Mouse (Mus musculus): ENCODE data around the gene Pex11b. TPM values are rescaled to one million over a fixed set of nuclear protein-coding genes. Genes with fewer than 3 reads are reported as not detected.
"Not testable (repeated sequence)": the region's sequence is repeated elsewhere in the genome, so short reads cannot be mapped to it uniquely, and the experiment has no call there.

The Pex11b gene
- polyA plus RNA-seq, 2 experiments from 2014 or later, result 56.4 to 70.5 TPM

DNA sequence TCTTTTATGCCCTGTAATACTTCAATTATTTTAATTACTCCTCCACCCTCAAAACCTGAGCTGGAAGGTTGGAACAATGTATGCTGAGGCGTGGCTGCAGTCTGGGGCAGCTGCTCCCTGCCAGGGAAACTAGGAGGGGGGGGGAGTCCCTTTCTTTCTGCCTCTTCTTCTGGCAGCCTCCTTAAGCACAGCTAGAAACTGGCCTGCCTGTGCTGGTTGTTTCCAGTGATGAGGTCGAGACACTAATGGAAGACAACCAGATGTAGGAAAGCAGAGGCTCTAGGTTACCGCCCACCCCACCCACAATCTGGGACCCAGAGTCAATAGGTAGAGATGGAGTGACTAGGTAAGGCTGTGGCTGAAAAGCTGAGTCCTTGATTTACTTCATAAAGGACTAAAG, 40.5 kb downstream of the Pex11b start:
- ATAC-seq, result no peak

DNA sequence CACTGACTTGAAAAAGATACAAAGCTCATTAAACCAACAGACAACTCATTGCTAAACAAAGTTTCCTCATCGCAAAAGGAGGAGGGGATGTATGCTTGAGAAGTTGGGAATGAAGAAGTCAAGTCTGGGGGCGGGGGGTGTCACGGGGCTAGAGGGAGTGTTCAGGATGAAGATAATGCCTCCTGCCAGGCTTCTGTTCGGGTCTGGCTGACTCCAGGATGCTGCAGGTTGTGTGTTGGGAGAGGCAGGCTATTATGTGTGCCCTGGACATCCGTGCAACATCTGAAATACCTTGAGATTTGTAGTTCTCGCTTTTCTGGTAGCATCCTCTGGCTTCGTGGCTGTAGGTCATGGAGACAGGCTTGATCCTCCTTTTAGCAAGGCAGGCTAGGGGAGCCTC, 43.3 kb downstream of the Pex11b start:
- no peak for ATAC-seq

DNA sequence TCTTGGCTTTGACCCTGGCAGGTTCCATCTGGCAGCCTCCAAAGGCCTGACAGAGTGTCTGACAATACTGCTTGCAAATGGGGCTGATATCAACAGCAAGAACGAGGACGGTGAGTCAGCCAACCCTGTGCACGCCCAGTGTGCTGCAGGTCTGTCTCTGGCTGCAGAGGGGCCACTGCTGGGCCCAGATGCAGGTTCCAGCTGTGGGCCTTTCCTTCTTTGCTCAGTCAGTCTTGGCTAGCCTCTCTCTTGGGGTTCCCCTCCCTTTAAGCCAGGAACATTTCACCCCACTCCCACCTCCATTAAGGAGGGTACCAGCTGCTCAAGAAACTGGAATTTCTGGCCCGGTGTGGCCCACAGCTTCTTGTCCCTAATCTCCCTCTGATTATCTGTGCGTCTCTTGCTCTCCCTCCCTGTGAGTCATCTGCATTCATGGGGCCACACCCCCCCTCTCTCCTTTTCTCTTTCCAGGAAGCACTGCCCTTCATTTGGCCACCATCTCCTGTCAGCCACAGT, 44.0 kb downstream of the Pex11b start:
- ATAC-seq, result no peak

DNA sequence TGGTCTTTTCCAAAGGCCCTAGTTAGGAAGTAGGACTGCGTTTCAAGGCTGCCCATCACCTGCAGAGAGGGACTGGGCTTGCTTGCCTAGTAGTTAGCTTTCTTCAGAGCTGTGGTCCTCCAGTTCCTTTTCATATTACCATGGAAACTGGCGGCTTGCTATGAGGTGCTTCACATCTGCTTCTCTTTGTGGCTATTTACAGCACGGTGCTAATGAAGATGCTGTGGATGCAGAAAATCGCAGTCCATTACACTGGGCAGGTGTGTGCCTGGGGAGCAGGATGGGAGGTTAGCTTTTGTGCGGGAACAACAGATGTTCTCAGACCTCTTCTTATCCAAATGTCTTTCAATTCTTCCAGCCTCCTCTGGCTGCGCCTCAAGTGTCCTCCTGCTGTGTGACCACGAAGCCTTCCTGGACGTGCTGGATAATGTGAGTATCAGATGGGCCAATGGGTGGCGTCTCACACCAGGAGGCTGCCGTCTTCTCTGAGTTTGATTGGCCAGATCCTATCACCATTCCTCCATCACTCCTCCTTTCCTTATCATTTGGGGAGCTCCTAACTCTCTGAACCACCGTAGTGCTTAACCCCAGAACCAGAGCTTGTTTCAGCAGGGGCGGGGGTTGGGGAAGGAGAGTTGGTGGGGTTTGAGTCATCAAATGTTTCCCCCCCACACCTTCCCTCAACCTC, 45.2 kb downstream of the Pex11b start:
- ATAC-seq, result no peak

DNA sequence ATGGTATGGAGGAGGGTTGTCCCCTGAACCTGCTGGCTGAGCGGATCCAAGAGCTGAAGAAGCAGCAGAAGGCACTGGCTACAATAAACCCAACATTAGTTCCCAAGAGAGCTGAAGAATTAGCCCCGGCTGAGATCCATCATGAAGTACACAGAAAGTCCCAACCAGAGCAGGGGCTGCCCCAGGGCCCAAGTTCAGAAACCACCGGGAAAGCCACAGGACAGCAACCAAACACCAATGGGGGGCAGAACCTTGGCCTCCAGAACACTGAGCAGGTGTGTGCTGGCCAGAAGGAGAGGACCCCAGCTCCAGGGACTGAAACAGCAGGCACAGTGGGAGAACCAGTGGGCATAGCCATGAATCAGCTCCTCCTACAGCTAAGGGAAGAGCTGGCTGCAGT, 48.3 kb downstream of the Pex11b start:
- no peak for ATAC-seq

- ATAC-seq, result no peak
Measured at GRCm38 (mm10) chr3:96684151-96684821, 49.1 kb downstream of the Pex11b start.

- no peak for ATAC-seq
Measured at GRCm38 (mm10) chr3:96684822-96685156, 49.6 kb downstream of the Pex11b start.

GRCm38 (mm10) chr3:96686057-96686456, 50.9 kb downstream of the Pex11b start:
- ATAC-seq, result not testable (repeated sequence)

- ATAC-seq, result no peak
Measured at GRCm38 (mm10) chr3:96688854-96689253, 53.7 kb downstream of the Pex11b start.

DNA sequence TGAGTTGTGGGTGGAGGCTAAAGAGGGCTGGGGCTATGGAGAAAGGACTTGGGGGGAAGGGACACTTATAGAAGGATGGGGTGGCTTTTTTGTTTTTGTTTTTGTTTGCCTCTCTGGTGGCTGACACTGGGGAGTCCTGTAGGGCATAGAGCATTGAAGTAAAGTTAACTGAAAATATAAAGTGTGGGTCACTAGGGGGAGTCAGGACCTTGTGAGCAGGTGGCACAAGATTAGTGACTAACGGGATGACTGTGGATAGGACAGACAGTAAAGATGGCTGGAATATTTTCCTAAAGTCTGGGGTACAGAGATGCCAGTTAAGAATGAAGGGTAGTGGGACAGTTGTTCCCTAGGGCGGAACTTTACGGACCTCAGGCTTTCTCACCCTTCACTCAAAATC, 55.1 kb downstream of the Pex11b start:
- ATAC-seq, result no peak

GRCm38 (mm10) chr3:96692506-96692905, 57.3 kb downstream of the Pex11b start:
- ATAC-seq, result no peak

- ATAC-seq, result no peak
Measured at GRCm38 (mm10) chr3:96693579-96693978, 58.4 kb downstream of the Pex11b start.

Other genes starting within 250 kb of the Pex11b start
- gene BC107364, start 183.1 kb upstream of the Pex11b start, polyA plus RNA-seq (2017; shearing (Covaris generic)), result not detected
- gene Hfe2, start 110.2 kb upstream of the Pex11b start, polyA plus RNA-seq (2017; shearing (Covaris generic)), result under 1 TPM in 1 of 2 experiments, not detected in 1; 0.22 TPM
- gene Txnip, start 77.4 kb upstream of the Pex11b start, polyA plus RNA-seq (2017; shearing (Covaris generic)), result 100 to 1,000 TPM; 376 to 396 TPM
- 1 to 10 TPM; 1.5 to 2.0 TPM for gene Gm16253, start 58.4 kb upstream of the Pex11b start, polyA plus RNA-seq (2017; shearing (Covaris generic))
- gene Polr3gl, start 41.2 kb upstream of the Pex11b start, polyA plus RNA-seq (2017; shearing (Covaris generic)), result 10 to 100 TPM; 40.6 to 51.4 TPM
- gene Ankrd34a, start 38.7 kb upstream of the Pex11b start, polyA plus RNA-seq (2017; shearing (Covaris generic)), result not detected
- gene Lix1l, start 34.2 kb upstream of the Pex11b start, polyA plus RNA-seq (2017; shearing (Covaris generic)), result under 1 TPM; 0.41 to 0.77 TPM
- gene Rbm8a, start 5.4 kb upstream of the Pex11b start, polyA plus RNA-seq (2017; shearing (Covaris generic)), result 100 to 1,000 TPM; 102 to 135 TPM
- under 1 TPM in 1 of 2 experiments, not detected in 1; 0.11 TPM for gene Gm42957, start 98 bp downstream of the Pex11b start, polyA plus RNA-seq (2017; shearing (Covaris generic))
- under 1 TPM; 0.19 to 0.42 TPM for gene Itga10, start 10.2 kb downstream of the Pex11b start, polyA plus RNA-seq (2017; shearing (Covaris generic))
- gene Ankrd35, start 34.8 kb downstream of the Pex11b start, polyA plus RNA-seq (2017; shearing (Covaris generic)), result not detected
- 10 to 100 TPM; 41.9 to 83.2 TPM for gene Pias3, start 61.0 kb downstream of the Pex11b start, polyA plus RNA-seq (2017; shearing (Covaris generic))
- 1 to 10 TPM in 1 of 2 experiments, under 1 TPM in 1; 0.87 to 1.9 TPM for gene Nudt17, start 73.2 kb downstream of the Pex11b start, polyA plus RNA-seq (2017; shearing (Covaris generic))
- gene Polr3c, start 92.3 kb downstream of the Pex11b start, polyA plus RNA-seq (2017; shearing (Covaris generic)), result 10 to 100 TPM; 59.7 to 80.3 TPM
- 10 to 100 TPM; 42.2 to 45.5 TPM for gene Rnf115, start 92.3 kb downstream of the Pex11b start, polyA plus RNA-seq (2017; shearing (Covaris generic))
- gene Pdzk1, start 193.9 kb downstream of the Pex11b start, polyA plus RNA-seq (2017; shearing (Covaris generic)), result under 1 TPM; 0.32 to 0.85 TPM
- gene Cd160, start 194.0 kb downstream of the Pex11b start, polyA plus RNA-seq (2017; shearing (Covaris generic)), result 10 to 100 TPM; 29.0 to 38.4 TPM

All from CD4-positive, CD25-positive, alpha-beta regulatory T cell, adult 4 months (primary cell).